Comparison of ENCODE assay signal across 26 mouse cellular contexts in genomic region chr11:68308911-68309580, GRCm38 (mm10).
DNase-seq lines count a peak whose midpoint lies in the region; ATAC-seq and TF ChIP-seq lines count a peak whose summit lies in the region.
"Had no signal": no experiment of that assay in that cellular context is flagged by ENCODE, and none has a peak within 500 bp of the region (broad histone marks: within the 10 kb centered on the region; RNA-seq: fewer than 3 reads in every experiment).

No protein-coding gene starts in this region.

- no peak for DNase-seq in gastrocnemius, adult 2 months
- no peak for DNase-seq in gastrocnemius, postnatal 36 days
- DNase-seq in hindbrain, embryonic 10.5 days (ENCODE audit: low spot score), result peak; percentile 13
- DNase-seq in hindbrain, embryonic 11.5 days (ENCODE audit: low spot score), result no peak
- DNase-seq in Muller cell, postnatal 12 days (ENCODE audit: inconsistent ontology term), result peak; percentile 51
- DNase-seq in frontal cortex, postnatal 25 days (ENCODE audit: low spot score in 2 of 2), result no peak
- DNase-seq: adrenal gland, adult 2 months; adrenal gland, postnatal 25 days; cerebellum, adult 18-20 months; cerebellum, adult 9-11 months; cerebellum, postnatal 36 days; heart, adult 2 months had no signal

- no peak overlapping the region for H3K9ac ChIP-seq in hindbrain, embryonic 11.5 days (ENCODE audit: low read depth, low read length)
- H3K9ac ChIP-seq: embryonic facial prominence, embryonic 15.5 days; heart, embryonic 15.5 days; hindbrain, embryonic 12.5 days had no signal

- peaks cover 8% of the 10 kb centered on the region for H3K36me3 ChIP-seq in hindbrain, embryonic 10.5 days
- H3K36me3 ChIP-seq in hindbrain, embryonic 11.5 days (ENCODE audit: control insufficient read depth, insufficient read depth, low read length), result no peaks in the 10 kb centered on the region
- no peaks in the 10 kb centered on the region for H3K36me3 ChIP-seq in C2C12 (ENCODE audit: control insufficient read depth, insufficient read depth)
- H3K36me3 ChIP-seq: embryonic facial prominence, embryonic 15.5 days; G1E; heart, embryonic 15.5 days; hindbrain, embryonic 12.5 days had no signal

- no peak overlapping the region for H3K4me3 ChIP-seq in gastrocnemius, adult 2 months
- no peak overlapping the region for H3K4me3 ChIP-seq in hindbrain, embryonic 10.5 days
- H3K4me3 ChIP-seq in hindbrain, embryonic 11.5 days (ENCODE audit: low read depth, low read length), result no peak overlapping the region
- H3K4me3 ChIP-seq in C2C12 (ENCODE audit: insufficient read depth, poor library complexity, severe bottlenecking), result no peak overlapping the region
- H3K4me3 ChIP-seq: embryonic facial prominence, embryonic 15.5 days; erythroblast, embryonic 14.5 days; heart, adult 2 months; heart, embryonic 15.5 days; hindbrain, embryonic 12.5 days had no signal

- no peak overlapping the region for H3ac ChIP-seq in C2C12 (ENCODE audit: control insufficient read depth, insufficient read length, low read depth)

- peaks cover 39% of the 10 kb centered on the region for H3K79me2 ChIP-seq in C2C12 (ENCODE audit: control insufficient read depth, insufficient read depth)

- 46% methylated on average over 10 of the region's 10 CpGs for WGBS in hindbrain, embryonic 10.5 days
- WGBS in hindbrain, embryonic 11.5 days, result 44% methylated on average over 10 of the region's 10 CpGs

- H3K9me3 ChIP-seq in hindbrain, embryonic 10.5 days, result no peaks in the 10 kb centered on the region
- no peaks in the 10 kb centered on the region for H3K9me3 ChIP-seq in hindbrain, embryonic 11.5 days (ENCODE audit: control insufficient read depth, low read length)
- H3K9me3 ChIP-seq: embryonic facial prominence, embryonic 15.5 days; G1E; heart, embryonic 15.5 days; hindbrain, embryonic 12.5 days had no signal

- no peak overlapping the region for H3K4me2 ChIP-seq in hindbrain, embryonic 11.5 days (replicated peaks; ENCODE audit: low read depth, low read length)
- H3K4me2 ChIP-seq: embryonic facial prominence, embryonic 15.5 days; heart, embryonic 11.5 days; heart, embryonic 15.5 days; hindbrain, embryonic 12.5 days had no signal

- peaks cover 66% of the 10 kb centered on the region for H3K4me1 ChIP-seq in hindbrain, embryonic 10.5 days (replicated peaks)
- H3K4me1 ChIP-seq in hindbrain, embryonic 11.5 days (replicated peaks; ENCODE audit: control insufficient read depth, insufficient read depth, low read length), result peaks cover 22% of the 10 kb centered on the region

- no peaks in the 10 kb centered on the region; the same call in 1 of the 2 replicates for H3K27me3 ChIP-seq in hindbrain, embryonic 10.5 days (ENCODE audit: insufficient read depth, poor library complexity, severe bottlenecking)
- no peaks in the 10 kb centered on the region for H3K27me3 ChIP-seq in hindbrain, embryonic 11.5 days (ENCODE audit: control insufficient read depth, insufficient read depth, low read length)
- no peaks in the 10 kb centered on the region for H3K27me3 ChIP-seq in C2C12 (ENCODE audit: control insufficient read depth, insufficient read depth, insufficient read length)
- H3K27me3 ChIP-seq: embryonic facial prominence, embryonic 15.5 days; heart, embryonic 15.5 days; hindbrain, embryonic 12.5 days; Patski had no signal

- 0 out of 2 replicates have a peak overlapping the region, but pooled peaks have one; percentile 21 for H3K27ac ChIP-seq in gastrocnemius, adult 2 months
- H3K27ac ChIP-seq in hindbrain, embryonic 10.5 days, result peak overlapping the region; percentile 67
- H3K27ac ChIP-seq in hindbrain, embryonic 11.5 days (ENCODE audit: low read depth, low read length), result no peak overlapping the region
- H3K27ac ChIP-seq: embryonic facial prominence, embryonic 15.5 days; heart, adult 2 months; heart, embryonic 15.5 days; hindbrain, embryonic 12.5 days had no signal

- ATAC-seq in hindbrain, embryonic 11.5 days (ENCODE audit: low FRiP score), result no peak
- ATAC-seq in activated CD4-positive, CD25-positive, alpha-beta regulatory T cell, adult 4 months, result no peak
- ATAC-seq: CD4-positive, CD25-positive, alpha-beta regulatory T cell, adult 4 months; forebrain, embryonic 14.5 days; hindbrain, embryonic 16.5 days; inflammation-experienced regulatory T-cells, adult 6 months; intestine, postnatal 0 days; Patski had no signal

- TF ChIP-seq CTCF in gastrocnemius, adult 2 months (IDR thresholded peaks at IDR 0.05), result no peak
- TF ChIP-seq CTCF in C2C12 (IDR thresholded peaks at IDR 0.05; ENCODE audit: control insufficient read depth, insufficient read depth, insufficient read length), result no peak

- peaks cover 14% of the 10 kb centered on the region for H3K79me3 ChIP-seq in C2C12 (ENCODE audit: low read depth)

- intact Hi-C loops in gastrocnemius, adult 2 months (cut with DNase I), result no loop called here
- intact Hi-C loops in gastrocnemius, postnatal 36 days (cut with DNase I), result no loop called here

TF ChIP-seq in C2C12, 6 proteins besides CTCF, POLR2A, EP300 and RAD21:
- TF ChIP-seq FOSL1 (IDR thresholded peaks at IDR 0.05; ENCODE audit: insufficient read depth, low read length, poor library complexity, severe bottlenecking), result no peak
- peak; percentile 54 for TF ChIP-seq MYOD1 (IDR thresholded peaks at IDR 0.05; ENCODE audit: control insufficient read depth, insufficient read length, low read depth)
- TF ChIP-seq USF1 (IDR thresholded peaks at IDR 0.05; ENCODE audit: low read depth), result no peak

Comparison
In these comparisons a context has a peak if more than half of its experiments do, and no peak if none do; other contexts are left out.
1. DNase-seq: peak in hindbrain, embryonic 10.5 days (single experiment) and Muller cell, postnatal 12 days (single experiment); none in gastrocnemius, adult 2 months (single experiment), gastrocnemius, postnatal 36 days (0 of 2), hindbrain, embryonic 11.5 days (single experiment) and frontal cortex, postnatal 25 days (0 of 2).